Mouse (Mus musculus) c-Kit-positive CD71-positive TER-119-positive erythroid progenitor cells, embryonic 14.5 days (primary cell): ENCODE measurements around the gene Man2a1.
"Not testable (repeated sequence)": the region's sequence is repeated elsewhere in the genome, so short reads cannot be mapped to it uniquely, and the experiment has no call there.

Experiments used
- DNase-seq: peaks from one replicate; pipeline ENCODE4 v3.0.0-alpha.2; 2013; ENCODE audit warnings: low spot score

The Man2a1 gene

GRCm38 (mm10) chr17:64762651-64763050 is 162.1 kb downstream of the Man2a1 start:
- DNase-seq: not testable (repeated sequence)

GRCm38 (mm10) chr17:64763491-64763890 is 163.0 kb downstream of the Man2a1 start:
- DNase-seq: no peak

- DNase-seq: no peak
Measured at GRCm38 (mm10) chr17:64764175-64765122, 163.9 kb downstream of the Man2a1 start.

GRCm38 (mm10) chr17:64765286-64765685 is 164.8 kb downstream of the Man2a1 start:
- DNase-seq: no peak

GRCm38 (mm10) chr17:64766507-64766906 is 166.0 kb downstream of the Man2a1 start:
- no peak for DNase-seq

- no peak for DNase-seq
Measured at GRCm38 (mm10) chr17:64770277-64770676, 169.7 kb downstream of the Man2a1 start.

- no peak for DNase-seq
Measured at GRCm38 (mm10) chr17:64772611-64773010, 172.1 kb downstream of the Man2a1 start.

GRCm38 (mm10) chr17:64774218-64774617 is 173.7 kb downstream of the Man2a1 start:
- no peak for DNase-seq

- DNase-seq: no peak
Measured at GRCm38 (mm10) chr17:64778300-64778699, 177.8 kb downstream of the Man2a1 start.

- no peak for DNase-seq
Measured at GRCm38 (mm10) chr17:64778756-64779155, 178.2 kb downstream of the Man2a1 start.

- DNase-seq: no peak
Measured at GRCm38 (mm10) chr17:64780753-64781490, 180.4 kb downstream of the Man2a1 start.

- no peak for DNase-seq
Measured at GRCm38 (mm10) chr17:64782307-64782706, 181.8 kb downstream of the Man2a1 start.

- no peak for DNase-seq
Measured at GRCm38 (mm10) chr17:64785961-64786360, 185.4 kb downstream of the Man2a1 start.

GRCm38 (mm10) chr17:64788301-64788700 is 187.8 kb downstream of the Man2a1 start:
- DNase-seq: no peak

- DNase-seq: no peak
Measured at GRCm38 (mm10) chr17:64789175-64789574, 188.6 kb downstream of the Man2a1 start.

GRCm38 (mm10) chr17:64792076-64792475 is 191.5 kb downstream of the Man2a1 start:
- DNase-seq: no peak

GRCm38 (mm10) chr17:64792623-64793022 is 192.1 kb downstream of the Man2a1 start:
- no peak for DNase-seq

- DNase-seq: no peak
Measured at GRCm38 (mm10) chr17:64802168-64802955, 201.8 kb downstream of the Man2a1 start.

GRCm38 (mm10) chr17:64802956-64803275 is 202.4 kb downstream of the Man2a1 start:
- DNase-seq: no peak
